Mouse (Mus musculus): ENCODE measurements at regions not wholly inside any gene's neighbourhood (a gene's known extent, or its start where the extent isn't known, plus 50 kb on each side); places are given as distances from the start of the nearest gene placed in this dataset.

GRCm38 (mm10) chr13:48717036-48717435 is 54.2 kb downstream of the Barx1 start:
- DNase-seq: no peak

- DNase-seq: no peak
Measured at GRCm38 (mm10) chr13:48717451-48717850, 54.7 kb downstream of the Barx1 start.

- DNase-seq: no peak
Measured at GRCm38 (mm10) chr13:48723676-48724075, 60.9 kb downstream of the Barx1 start.

- DNase-seq: peak; percentile 3
Measured at GRCm38 (mm10) chr13:48726430-48726829, 63.6 kb downstream of the Barx1 start.

- DNase-seq: peak; percentile 14
Measured at GRCm38 (mm10) chr13:48731046-48731996, 68.5 kb downstream of the Barx1 start.

GRCm38 (mm10) chr13:48732168-48732841 is 69.5 kb downstream of the Barx1 start:
- peak; percentile 45 for DNase-seq

GRCm38 (mm10) chr13:48734985-48735384 is 72.2 kb downstream of the Barx1 start:
- no peak for DNase-seq

GRCm38 (mm10) chr13:48745566-48745965 is 82.8 kb downstream of the Barx1 start:
- peak; percentile 41 for DNase-seq

GRCm38 (mm10) chr13:48746301-48746700 is 83.5 kb downstream of the Barx1 start:
- DNase-seq: no peak

Data from lung, postnatal 36 days (tissue).